Mouse (Mus musculus): ENCODE data around the gene Rpl13. TPM values are rescaled to one million over a fixed set of nuclear protein-coding genes. Genes with fewer than 3 reads are reported as not detected.
A peak's percentile ranks its signal among the peaks of the same experiment; 100 is the strongest.

Rpl13 gene
- polyA plus RNA-seq, 1 experiment from 2014 or later = 1,308 TPM

GRCm38 (mm10) chr8:123114644-123115043 is 12.5 kb downstream of the Rpl13 start:
- Histone ChIP-seq H3K4me1 (replicated peaks; ENCODE audit: control insufficient read depth, insufficient read depth, low read length) (peaks cover 12% of the 10 kb centered on the region), H3K9ac (ENCODE audit: low read depth, low read length) (no peak overlapping the region), H3K9me3 (ENCODE audit: control insufficient read depth, low read length) (no peaks in the 10 kb centered on the region), H3K36me3 (ENCODE audit: control insufficient read depth, insufficient read depth, low read length) (no peaks in the 10 kb centered on the region), H3K27ac (ENCODE audit: low read depth, low read length) (no peak overlapping the region), H3K4me3 (ENCODE audit: low read depth, low read length) (no peak overlapping the region), H3K4me2 (replicated peaks; ENCODE audit: low read depth, low read length) (no peak overlapping the region), H3K27me3 (ENCODE audit: control insufficient read depth, insufficient read depth, low read length) (peaks cover 41% of the 10 kb centered on the region)
- WGBS = 69% methylated on average over 3 of the region's 3 CpGs
- DNase-seq (ENCODE audit: low spot score) (no peak), ATAC-seq (ENCODE audit: low FRiP score) (no peak)

DNA sequence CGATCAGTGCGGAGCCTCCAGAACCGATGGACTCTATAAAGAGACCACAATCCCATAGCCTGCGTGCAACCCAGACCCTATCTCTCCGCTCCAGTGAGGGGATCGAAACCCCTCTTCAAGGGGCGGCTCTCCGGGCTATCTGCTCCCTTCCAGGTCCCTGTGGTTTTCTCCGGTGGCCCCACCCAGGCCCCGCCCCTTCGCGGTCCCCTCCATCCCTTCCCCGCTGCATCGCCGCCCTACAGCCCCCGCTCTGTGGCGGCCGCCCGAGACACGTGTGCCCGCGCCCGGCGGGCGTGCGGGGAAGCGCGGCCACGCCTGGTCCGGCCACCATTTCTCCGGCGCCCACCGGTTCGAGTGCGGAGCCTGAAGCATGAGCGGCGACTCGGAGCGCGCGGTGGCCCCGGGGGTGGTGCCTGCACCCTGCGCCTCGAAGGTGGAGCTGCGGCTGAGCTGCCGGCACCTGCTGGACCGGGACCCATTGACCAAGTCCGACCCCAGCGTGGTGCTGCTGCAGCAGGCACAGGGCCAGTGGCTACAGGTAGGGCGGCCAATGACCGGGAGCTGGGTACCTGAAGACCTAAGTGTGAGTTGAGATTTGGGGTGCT is 15.1 kb downstream of the Rpl13 start, which contains the start of gene Cpne7:
TSS of gene Cpne7 (plus strand) at position 248 of the 605 bp plus-strand sequence.
- ATAC-seq (ENCODE audit: low FRiP score) (no peak), DNase-seq (ENCODE audit: low spot score) (peak; percentile 49)
- H3K27ac ChIP-seq (ENCODE audit: low read depth, low read length) = no peak within 1 kb of the TSS
- peak within 1 kb of the TSS; percentile 34; the same call in 1 of the 2 replicates for H3K9ac ChIP-seq (ENCODE audit: low read depth, low read length)
- H3K4me1 ChIP-seq (replicated peaks; ENCODE audit: control insufficient read depth, insufficient read depth, low read length) = peaks cover 12% of the 10 kb centered on the region
- H3K27me3 ChIP-seq (ENCODE audit: control insufficient read depth, insufficient read depth, low read length) = peaks cover 43% of the 10 kb centered on the region
- H3K36me3 ChIP-seq (ENCODE audit: control insufficient read depth, insufficient read depth, low read length) = no peaks in the 10 kb centered on the region
- peak within 1 kb of the TSS; percentile 80 for H3K4me2 ChIP-seq (replicated peaks; ENCODE audit: low read depth, low read length)
- H3K9me3 ChIP-seq (ENCODE audit: control insufficient read depth, low read length) = no peaks in the 10 kb centered on the region
- WGBS = 2% methylated on average over 50 of the region's 51 CpGs
- peak within 1 kb of the TSS; percentile 37 for H3K4me3 ChIP-seq (ENCODE audit: low read depth, low read length)

DNA sequence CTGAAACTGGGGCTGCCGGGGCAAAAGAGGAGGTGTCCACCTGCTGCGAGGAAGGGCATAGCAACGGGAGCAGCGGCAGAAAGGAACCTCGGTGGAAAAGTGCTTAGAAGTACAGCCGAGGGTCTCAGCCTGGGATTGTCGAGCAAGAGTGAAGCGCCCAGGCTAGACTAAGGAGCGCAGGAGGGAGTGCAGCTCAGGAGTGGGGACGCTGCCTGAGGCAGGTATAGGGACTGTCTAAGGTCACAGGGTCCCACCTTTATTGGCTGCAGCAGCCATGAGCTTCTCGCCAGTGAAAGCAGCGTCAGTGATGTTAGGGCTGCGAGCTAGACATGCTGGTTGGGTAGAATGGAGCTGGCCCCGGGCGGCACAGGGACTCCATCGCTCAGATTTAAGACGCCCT is 15.6 kb downstream of the Rpl13 start:
- Histone ChIP-seq H3K36me3 (ENCODE audit: control insufficient read depth, insufficient read depth, low read length) (no peaks in the 10 kb centered on the region), H3K9me3 (ENCODE audit: control insufficient read depth, low read length) (no peaks in the 10 kb centered on the region), H3K4me2 (replicated peaks; ENCODE audit: low read depth, low read length) (peak overlapping the region; percentile 80), H3K9ac (ENCODE audit: low read depth, low read length) (peak overlapping the region; percentile 19; the same call in 1 of the 2 replicates), H3K27ac (ENCODE audit: low read depth, low read length) (no peak overlapping the region), H3K27me3 (ENCODE audit: control insufficient read depth, insufficient read depth, low read length) (peaks cover 43% of the 10 kb centered on the region), H3K4me3 (ENCODE audit: low read depth, low read length) (peak overlapping the region; percentile 37), H3K4me1 (replicated peaks; ENCODE audit: control insufficient read depth, insufficient read depth, low read length) (peaks cover 12% of the 10 kb centered on the region)
- ATAC-seq (ENCODE audit: low FRiP score) (no peak), DNase-seq (ENCODE audit: low spot score) (no peak)
- 2% methylated on average over 17 of the region's 17 CpGs for WGBS

DNA sequence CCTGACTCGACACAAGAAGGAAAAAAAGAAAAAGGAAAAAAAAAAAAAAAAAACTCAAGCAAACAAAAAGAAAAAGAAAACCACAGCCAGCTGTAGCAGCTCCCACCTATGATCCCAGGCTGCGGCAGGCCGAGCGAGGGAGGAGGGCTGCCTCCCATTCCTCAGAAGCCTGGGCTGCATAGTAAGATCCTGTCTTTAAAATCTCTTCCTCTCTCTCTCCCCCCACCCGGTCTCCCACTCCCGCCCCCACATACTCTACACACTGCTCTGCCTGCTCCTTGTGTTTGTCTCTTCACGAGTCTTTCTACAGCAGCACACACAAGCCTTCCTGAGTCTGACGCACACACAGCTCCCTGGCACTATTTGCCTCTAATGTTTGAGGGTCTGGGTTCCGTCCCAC is 19.9 kb downstream of the Rpl13 start:
- no peak overlapping the region for H3K4me2 ChIP-seq (replicated peaks; ENCODE audit: low read depth, low read length)
- H3K27me3 ChIP-seq (ENCODE audit: control insufficient read depth, insufficient read depth, low read length) = peaks cover 30% of the 10 kb centered on the region
- WGBS = 70% methylated on average over 9 of the region's 9 CpGs

GRCm38 (mm10) chr8:123122670-123123069 is 20.5 kb downstream of the Rpl13 start:
- WGBS = 86% methylated on average over 5 of the region's 5 CpGs
- Histone ChIP-seq H3K4me3 (ENCODE audit: low read depth, low read length) (no peak overlapping the region), H3K27ac (ENCODE audit: low read depth, low read length) (no peak overlapping the region), H3K36me3 (ENCODE audit: control insufficient read depth, insufficient read depth, low read length) (no peaks in the 10 kb centered on the region), H3K9me3 (ENCODE audit: control insufficient read depth, low read length) (no peaks in the 10 kb centered on the region), H3K27me3 (ENCODE audit: control insufficient read depth, insufficient read depth, low read length) (peaks cover 24% of the 10 kb centered on the region), H3K4me2 (replicated peaks; ENCODE audit: low read depth, low read length) (no peak overlapping the region), H3K9ac (ENCODE audit: low read depth, low read length) (no peak overlapping the region), H3K4me1 (replicated peaks; ENCODE audit: control insufficient read depth, insufficient read depth, low read length) (peaks cover 4% of the 10 kb centered on the region)
- no peak for DNase-seq (ENCODE audit: low spot score)
- no peak for ATAC-seq (ENCODE audit: low FRiP score)

More for the DNA sequence above, 19.9 kb downstream of the Rpl13 start:
- no peak overlapping the region for H3K4me3 ChIP-seq (ENCODE audit: low read depth, low read length)
- ATAC-seq (ENCODE audit: low FRiP score) (no peak), DNase-seq (ENCODE audit: low spot score) (no peak)
- H3K36me3 ChIP-seq (ENCODE audit: control insufficient read depth, insufficient read depth, low read length) = no peaks in the 10 kb centered on the region
- H3K27ac ChIP-seq (ENCODE audit: low read depth, low read length) = no peak overlapping the region
- H3K9me3 ChIP-seq (ENCODE audit: control insufficient read depth, low read length) = no peaks in the 10 kb centered on the region
- H3K9ac ChIP-seq (ENCODE audit: low read depth, low read length) = no peak overlapping the region
- peaks cover 10% of the 10 kb centered on the region for H3K4me1 ChIP-seq (replicated peaks; ENCODE audit: control insufficient read depth, insufficient read depth, low read length)

- DNase-seq (ENCODE audit: low spot score) (peak; percentile 61), ATAC-seq (ENCODE audit: low FRiP score) (no peak)
- 6% methylated on average over 19 of the region's 19 CpGs for WGBS
- H3K9me3 ChIP-seq (ENCODE audit: control insufficient read depth, low read length) = no peaks in the 10 kb centered on the region
- peaks cover 3% of the 10 kb centered on the region; the same call in 1 of the 2 replicates for H3K27me3 ChIP-seq (ENCODE audit: control insufficient read depth, insufficient read depth, low read length)
- no peak overlapping the region for H3K27ac ChIP-seq (ENCODE audit: low read depth, low read length)
- no peaks in the 10 kb centered on the region for H3K36me3 ChIP-seq (ENCODE audit: control insufficient read depth, insufficient read depth, low read length)
- H3K4me2 ChIP-seq (replicated peaks; ENCODE audit: low read depth, low read length) = no peak overlapping the region; the same call in 1 of the 2 replicates
- peaks cover 3% of the 10 kb centered on the region; the same call in 1 of the 2 replicates for H3K4me1 ChIP-seq (replicated peaks; ENCODE audit: control insufficient read depth, insufficient read depth, low read length)
- H3K9ac ChIP-seq (ENCODE audit: low read depth, low read length) = no peak overlapping the region
- H3K4me3 ChIP-seq (ENCODE audit: low read depth, low read length) = no peak overlapping the region
Observed at GRCm38 (mm10) chr8:123126193-123126816, 24.2 kb downstream of the Rpl13 start.

DNA sequence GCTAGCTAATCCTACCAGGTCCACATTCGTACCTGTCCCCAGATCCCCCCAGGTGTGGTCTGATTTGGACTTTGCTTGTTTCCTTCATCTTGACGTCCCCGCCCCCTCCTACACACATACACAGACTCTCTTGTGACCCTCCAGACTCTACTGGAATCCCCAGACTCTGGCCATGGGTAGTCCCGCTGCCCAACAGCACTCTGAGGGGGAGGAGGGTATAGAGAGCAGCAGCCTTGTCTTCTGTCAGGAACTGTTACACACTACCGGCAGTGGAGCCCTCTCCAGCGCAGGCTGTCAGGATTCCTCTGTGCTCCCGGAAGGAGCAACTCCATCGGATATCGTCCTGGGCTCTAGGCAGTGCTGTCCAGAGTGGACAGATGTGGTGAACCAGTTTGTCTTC is 28.9 kb downstream of the Rpl13 start:
- Histone ChIP-seq H3K9ac (ENCODE audit: low read depth, low read length) (no peak overlapping the region), H3K4me1 (replicated peaks; ENCODE audit: control insufficient read depth, insufficient read depth, low read length) (peaks cover 5% of the 10 kb centered on the region), H3K4me3 (ENCODE audit: low read depth, low read length) (no peak overlapping the region), H3K36me3 (ENCODE audit: control insufficient read depth, insufficient read depth, low read length) (no peaks in the 10 kb centered on the region), H3K27ac (ENCODE audit: low read depth, low read length) (no peak overlapping the region), H3K9me3 (ENCODE audit: control insufficient read depth, low read length) (no peaks in the 10 kb centered on the region), H3K27me3 (ENCODE audit: control insufficient read depth, insufficient read depth, low read length) (peaks cover 2% of the 10 kb centered on the region; the same call in 1 of the 2 replicates), H3K4me2 (replicated peaks; ENCODE audit: low read depth, low read length) (no peak overlapping the region)
- ATAC-seq (ENCODE audit: low FRiP score) (no peak), DNase-seq (ENCODE audit: low spot score) (no peak)
- WGBS = 70% methylated on average over 9 of the region's 9 CpGs

- ATAC-seq (ENCODE audit: low FRiP score) = no peak
- WGBS = 95% methylated on average over 2 of the region's 2 CpGs
- H3K27me3 ChIP-seq (ENCODE audit: control insufficient read depth, insufficient read depth, low read length) = no peaks in the 10 kb centered on the region
Observed at GRCm38 (mm10) chr8:123132953-123133352, 30.8 kb downstream of the Rpl13 start.

More at GRCm38 (mm10) chr8:123132953-123133352, 30.8 kb downstream of the Rpl13 start:
- Histone ChIP-seq H3K9me3 (ENCODE audit: control insufficient read depth, low read length) (no peaks in the 10 kb centered on the region), H3K4me3 (ENCODE audit: low read depth, low read length) (no peak overlapping the region), H3K9ac (ENCODE audit: low read depth, low read length) (no peak overlapping the region), H3K4me1 (replicated peaks; ENCODE audit: control insufficient read depth, insufficient read depth, low read length) (peaks cover 3% of the 10 kb centered on the region; the same call in 1 of the 2 replicates), H3K27ac (ENCODE audit: low read depth, low read length) (no peak overlapping the region), H3K4me2 (replicated peaks; ENCODE audit: low read depth, low read length) (no peak overlapping the region), H3K36me3 (ENCODE audit: control insufficient read depth, insufficient read depth, low read length) (no peaks in the 10 kb centered on the region)
- DNase-seq (ENCODE audit: low spot score) = no peak

Measured in hindbrain, embryonic 11.5 days (tissue).